ENCODE assay signal across 8 mouse cellular contexts in the genomic region with DNA sequence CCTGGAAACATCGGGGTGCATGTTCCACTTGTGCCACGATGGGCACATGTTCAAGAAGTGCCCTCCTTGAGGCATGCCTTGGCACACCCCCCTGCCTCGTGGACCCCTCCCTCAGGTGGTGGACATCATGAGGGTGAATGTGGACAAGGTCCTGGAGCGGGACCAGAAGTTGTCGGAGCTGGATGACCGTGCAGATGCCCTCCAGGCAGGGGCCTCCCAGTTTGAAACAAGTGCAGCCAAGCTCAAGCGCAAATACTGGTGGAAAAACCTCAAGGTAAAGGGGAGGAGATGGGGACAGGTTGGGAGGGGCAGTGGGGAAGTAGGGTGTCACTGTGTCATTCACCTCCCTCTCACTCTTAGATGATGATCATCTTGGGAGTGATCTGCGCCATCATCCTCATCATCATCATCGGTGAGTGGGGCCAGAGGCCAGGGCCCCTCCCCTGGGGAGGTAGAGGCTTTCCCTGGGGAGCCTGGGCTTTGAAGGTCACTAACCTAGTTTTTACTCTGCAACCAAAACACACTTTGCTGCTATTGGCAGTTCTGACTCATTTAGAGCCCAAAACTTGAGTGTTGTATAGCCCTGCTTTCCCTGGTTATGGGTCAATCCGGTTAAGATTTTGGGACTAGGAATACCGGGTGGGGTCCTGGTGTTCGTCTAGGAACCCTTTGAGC. TPM values are rescaled to one million over a fixed set of nuclear protein-coding genes. Genes with fewer than 3 reads are reported as not detected.
DNase-seq lines count a peak whose midpoint lies in the region; ATAC-seq lines count a peak whose summit lies in the region.

No protein-coding gene starts in this region.

- peak overlapping the region; percentile 30; the same call in 1 of the 2 replicates for H3K27ac ChIP-seq in lung, embryonic 15.5 days
- H3K27ac ChIP-seq in embryonic facial prominence, embryonic 11.5 days (replicated peaks; ENCODE audit: low read depth, low read length), result no peak overlapping the region
- H3K27ac ChIP-seq in hindbrain, embryonic 11.5 days (ENCODE audit: low read depth, low read length), result no peak overlapping the region
- peak overlapping the region; percentile 99 for H3K27ac ChIP-seq in midbrain, embryonic 10.5 days (replicated peaks)

- no peak for ATAC-seq in lung, embryonic 15.5 days (ENCODE audit: borderline replicate concordance, extremely low read depth, low FRiP score, low TSS enrichment)
- no peak for ATAC-seq in embryonic facial prominence, embryonic 11.5 days (replicated peaks; ENCODE audit: insufficient number of reproducible peaks, low FRiP score, low TSS enrichment, low read depth)
- no peak for ATAC-seq in hindbrain, embryonic 11.5 days (ENCODE audit: low FRiP score)

- H3K4me1 ChIP-seq in lung, embryonic 15.5 days, result peaks cover 33% of the 10 kb centered on the region
- no peaks in the 10 kb centered on the region for H3K4me1 ChIP-seq in embryonic facial prominence, embryonic 11.5 days (ENCODE audit: control insufficient read depth, insufficient read depth, low read length)
- peaks cover 13% of the 10 kb centered on the region for H3K4me1 ChIP-seq in hindbrain, embryonic 11.5 days (replicated peaks; ENCODE audit: control insufficient read depth, insufficient read depth, low read length)
- H3K4me1 ChIP-seq in midbrain, embryonic 10.5 days, result peaks cover 60% of the 10 kb centered on the region

- no peaks in the 10 kb centered on the region for H3K9me3 ChIP-seq in lung, embryonic 15.5 days
- H3K9me3 ChIP-seq in embryonic facial prominence, embryonic 11.5 days (replicated peaks; ENCODE audit: control insufficient read depth, low read length), result no peaks in the 10 kb centered on the region
- H3K9me3 ChIP-seq in hindbrain, embryonic 11.5 days (ENCODE audit: control insufficient read depth, low read length), result no peaks in the 10 kb centered on the region
- H3K9me3 ChIP-seq in midbrain, embryonic 10.5 days (replicated peaks), result no peaks in the 10 kb centered on the region

- no peaks in the 10 kb centered on the region for H3K27me3 ChIP-seq in lung, embryonic 15.5 days
- no peaks in the 10 kb centered on the region for H3K27me3 ChIP-seq in embryonic facial prominence, embryonic 11.5 days (ENCODE audit: control insufficient read depth, insufficient read depth, low read length)
- no peaks in the 10 kb centered on the region for H3K27me3 ChIP-seq in hindbrain, embryonic 11.5 days (ENCODE audit: control insufficient read depth, insufficient read depth, low read length)
- H3K27me3 ChIP-seq in midbrain, embryonic 10.5 days (ENCODE audit: low read depth, poor library complexity, severe bottlenecking), result no peaks in the 10 kb centered on the region

- no peak for DNase-seq in lung, postnatal 14 days
- DNase-seq in embryonic facial prominence, embryonic 11.5 days (ENCODE audit: low spot score), result no peak
- no peak for DNase-seq in hindbrain, embryonic 11.5 days (ENCODE audit: low spot score)
- no peak for DNase-seq in midbrain, embryonic 10.5 days (ENCODE audit: low spot score)
- DNase-seq in left cerebral cortex, postnatal 25 days (ENCODE audit: low spot score in 2 of 2), result no peak
- no peak for DNase-seq in spleen, postnatal 14 days (ENCODE audit: low spot score in 2 of 2)
- DNase-seq in frontal cortex, postnatal 36 days (ENCODE audit: low spot score in 2 of 2), result no peak

- peak overlapping the region; percentile 100 for H3K9ac ChIP-seq in lung, embryonic 15.5 days
- H3K9ac ChIP-seq in embryonic facial prominence, embryonic 11.5 days (replicated peaks; ENCODE audit: low read length), result peak overlapping the region; percentile 99
- peak overlapping the region; percentile 89; the same call in 1 of the 2 replicates for H3K9ac ChIP-seq in hindbrain, embryonic 11.5 days (ENCODE audit: low read depth, low read length)

- peak overlapping the region; percentile 96 for H3K4me3 ChIP-seq in lung, embryonic 15.5 days
- H3K4me3 ChIP-seq in embryonic facial prominence, embryonic 11.5 days (ENCODE audit: low read depth, low read length), result peak overlapping the region; percentile 100
- peak overlapping the region; percentile 81 for H3K4me3 ChIP-seq in hindbrain, embryonic 11.5 days (ENCODE audit: low read depth, low read length)
- peak overlapping the region; percentile 83 for H3K4me3 ChIP-seq in midbrain, embryonic 10.5 days

- intact Hi-C loops in left cerebral cortex, postnatal 25 days (cut with DNase I), result loop anchor here (5.0 kb wide), 1 partner anchor 33 kb away; the partner anchor contains the start of genes 9130213A22Rik and Hes7

- WGBS in lung, embryonic 15.5 days, result 82% methylated on average over 12 of the region's 12 CpGs
- WGBS in embryonic facial prominence, embryonic 11.5 days, result 88% methylated on average over 12 of the region's 12 CpGs
- 92% methylated on average over 12 of the region's 12 CpGs for WGBS in hindbrain, embryonic 11.5 days
- WGBS in midbrain, embryonic 10.5 days, result 91% methylated on average over 12 of the region's 12 CpGs

- peaks cover 22% of the 10 kb centered on the region; the same call in 1 of the 2 replicates for H3K36me3 ChIP-seq in lung, embryonic 15.5 days
- H3K36me3 ChIP-seq in embryonic facial prominence, embryonic 11.5 days (replicated peaks; ENCODE audit: control insufficient read depth, insufficient read depth, low read depth, low read length), result no peaks in the 10 kb centered on the region
- 0 out of 2 replicates have a peak, but pooled peaks cover 3% of the 10 kb centered on the region for H3K36me3 ChIP-seq in hindbrain, embryonic 11.5 days (ENCODE audit: control insufficient read depth, insufficient read depth, low read length)
- peaks cover 33% of the 10 kb centered on the region for H3K36me3 ChIP-seq in midbrain, embryonic 10.5 days

- peak overlapping the region; percentile 86 for H3K4me2 ChIP-seq in lung, embryonic 15.5 days
- H3K4me2 ChIP-seq in embryonic facial prominence, embryonic 11.5 days (ENCODE audit: low read depth, low read length), result peak overlapping the region; percentile 90
- peak overlapping the region; percentile 92 for H3K4me2 ChIP-seq in hindbrain, embryonic 11.5 days (replicated peaks; ENCODE audit: low read depth, low read length)

RNA-seq across cellular contexts. Expression of gene Vamp2, which starts 1.5 kb away (rescaled TPM):
- polyA plus RNA-seq in lung, embryonic 15.5 days (2015; fragmentation: Nextera tagmentation; extraction: Ambion mirVana), result 61.6 and 66.6 TPM in 2 replicates
- polyA plus RNA-seq in embryonic facial prominence, embryonic 11.5 days (2014; fragmentation: Nextera tagmentation; extraction: Ambion mirVana), result 48.8 and 61.9 TPM in 2 replicates
- polyA plus RNA-seq in hindbrain, embryonic 11.5 days (2014; fragmentation: Nextera tagmentation; extraction: Ambion mirVana), result 85.1 and 98.1 TPM in 2 replicates
- polyA plus RNA-seq in midbrain, embryonic 10.5 days (2016; fragmentation: Nextera tagmentation; extraction: Ambion mirVana), result 63.1 and 90.1 TPM in 2 replicates
- 1,000 to 10,000 TPM; 1,099 to 1,151 TPM for total RNA-seq in left cerebral cortex, postnatal 25 days (2021)

RNA-seq across cellular contexts. Expression of gene Per1, which starts 5.3 kb away (rescaled TPM):
- polyA plus RNA-seq in lung, embryonic 15.5 days (2015; fragmentation: Nextera tagmentation; extraction: Ambion mirVana), result 21.7 and 24.0 TPM in 2 replicates
- polyA plus RNA-seq in embryonic facial prominence, embryonic 11.5 days (2014; fragmentation: Nextera tagmentation; extraction: Ambion mirVana), result 5.5 and 6.5 TPM in 2 replicates
- 5.6 and 7.4 TPM in 2 replicates for polyA plus RNA-seq in hindbrain, embryonic 11.5 days (2014; fragmentation: Nextera tagmentation; extraction: Ambion mirVana)
- polyA plus RNA-seq in midbrain, embryonic 10.5 days (2016; fragmentation: Nextera tagmentation; extraction: Ambion mirVana), result 6.8 and 7.6 TPM in 2 replicates
- total RNA-seq in left cerebral cortex, postnatal 25 days (2021), result 100 to 1,000 TPM in 1 of 2 experiments, 10 to 100 TPM in 1; 98.9 to 108 TPM

RNA-seq across cellular contexts. Expression of gene Tmem107, which starts 19.1 kb away (rescaled TPM):
- 69.3 and 71.1 TPM in 2 replicates for polyA plus RNA-seq in lung, embryonic 15.5 days (2015; fragmentation: Nextera tagmentation; extraction: Ambion mirVana)
- polyA plus RNA-seq in embryonic facial prominence, embryonic 11.5 days (2014; fragmentation: Nextera tagmentation; extraction: Ambion mirVana), result 40.4 and 43.1 TPM in 2 replicates
- polyA plus RNA-seq in hindbrain, embryonic 11.5 days (2014; fragmentation: Nextera tagmentation; extraction: Ambion mirVana), result 52.4 and 54.6 TPM in 2 replicates
- 63.4 and 64.8 TPM in 2 replicates for polyA plus RNA-seq in midbrain, embryonic 10.5 days (2016; fragmentation: Nextera tagmentation; extraction: Ambion mirVana)
- total RNA-seq in left cerebral cortex, postnatal 25 days (2021), result 10 to 100 TPM; 16.9 to 18.2 TPM

RNA-seq across cellular contexts. Expression of gene Borcs6, which starts 30.2 kb away (rescaled TPM):
- polyA plus RNA-seq in lung, embryonic 15.5 days (2015; fragmentation: Nextera tagmentation; extraction: Ambion mirVana), result 9.1 and 10.3 TPM in 2 replicates
- polyA plus RNA-seq in embryonic facial prominence, embryonic 11.5 days (2014; fragmentation: Nextera tagmentation; extraction: Ambion mirVana), result 6.4 and 7.7 TPM in 2 replicates
- polyA plus RNA-seq in hindbrain, embryonic 11.5 days (2014; fragmentation: Nextera tagmentation; extraction: Ambion mirVana), result 9.8 and 11.6 TPM in 2 replicates
- 6.9 and 8.7 TPM in 2 replicates for polyA plus RNA-seq in midbrain, embryonic 10.5 days (2016; fragmentation: Nextera tagmentation; extraction: Ambion mirVana)
- 10 to 100 TPM; 29.1 to 29.5 TPM for total RNA-seq in left cerebral cortex, postnatal 25 days (2021)

RNA-seq across cellular contexts. Expression of gene Hes7, which starts 30.5 kb away (rescaled TPM):
- 0.52 and 0.60 TPM in 2 replicates for polyA plus RNA-seq in lung, embryonic 15.5 days (2015; fragmentation: Nextera tagmentation; extraction: Ambion mirVana)
- polyA plus RNA-seq in embryonic facial prominence, embryonic 11.5 days (2014; fragmentation: Nextera tagmentation; extraction: Ambion mirVana), result 0.11 TPM in 1 of 2 replicates, not detected in the other
- 0.19 and 0.29 TPM in 2 replicates for polyA plus RNA-seq in hindbrain, embryonic 11.5 days (2014; fragmentation: Nextera tagmentation; extraction: Ambion mirVana)
- 0.07 and 0.09 TPM in 2 replicates for polyA plus RNA-seq in midbrain, embryonic 10.5 days (2016; fragmentation: Nextera tagmentation; extraction: Ambion mirVana)
- total RNA-seq in left cerebral cortex, postnatal 25 days (2021), result under 1 TPM; 0.39 to 0.48 TPM

Comparison
In these comparisons a context has a peak if more than half of its experiments do, and no peak if none do; other contexts are left out.
1. H3K27ac ChIP-seq: peak in lung, embryonic 15.5 days (single experiment) and midbrain, embryonic 10.5 days (single experiment); none in embryonic facial prominence, embryonic 11.5 days (single experiment) and hindbrain, embryonic 11.5 days (single experiment).
2. Peak in every context shown above with its lines, with median percentiles within 50 percentile points of each other: H3K4me2 ChIP-seq, H3K4me3 ChIP-seq and H3K9ac ChIP-seq.